Mouse (Mus musculus): ENCODE results near the gene Gm20521. TPM values are rescaled to one million over a fixed set of nuclear protein-coding genes. Genes with fewer than 3 reads are reported as not detected.

Gm20521 gene
- polyA plus RNA-seq, 1 experiment from 2014 or later: 0.30 TPM

- ATAC-seq: peak; percentile 44
- Histone ChIP-seq H3K27me3 (no peaks in the 10 kb centered on the region), H3K9ac (peak overlapping the region; percentile 98), H3K27ac (peak overlapping the region; percentile 94), H3K36me3 (ENCODE audit: poor library complexity, severe bottlenecking) (peaks cover 39% of the 10 kb centered on the region), H3K9me3 (replicated peaks) (no peaks in the 10 kb centered on the region), H3K4me1 (peaks cover 19% of the 10 kb centered on the region), H3K4me2 (peak overlapping the region; percentile 76), H3K4me3 (peak overlapping the region; percentile 93)
- under 1% methylated on average over 49 of the region's 54 CpGs for WGBS
Observed at GRCm38 (mm10) chr14:54894296-54895151, 11.3 kb downstream of the Gm20521 start.

- WGBS: 71% methylated on average over 2 of the region's 2 CpGs
- H3K27ac ChIP-seq: no peak overlapping the region
Observed at GRCm38 (mm10) chr14:54897445-54897844, 14.2 kb downstream of the Gm20521 start.

DNA sequence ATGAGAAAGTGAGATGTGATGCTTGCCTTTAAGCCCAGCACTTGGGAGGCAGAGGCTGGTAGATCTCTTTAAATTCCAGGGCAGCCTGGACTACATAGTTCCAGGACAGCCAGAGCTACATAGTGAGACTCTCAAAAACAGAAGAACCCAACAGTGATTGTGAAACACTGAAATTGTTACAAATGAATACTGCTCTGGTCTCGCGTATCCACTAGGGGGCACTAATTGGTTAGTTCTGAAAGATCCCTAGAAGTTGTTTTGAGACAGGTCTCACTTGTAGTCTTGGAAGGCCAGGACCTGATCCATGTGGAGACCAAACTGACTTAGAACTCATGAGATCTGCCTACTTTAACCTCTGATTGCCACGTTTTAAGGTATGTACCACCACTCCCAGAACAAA, 17.1 kb downstream of the Gm20521 start:
- ATAC-seq: peak; percentile 66
- H3K27me3 ChIP-seq: no peaks in the 10 kb centered on the region
- H3K9ac ChIP-seq: no peak overlapping the region
- WGBS: 0% methylated on average over 3 of the region's 3 CpGs
- H3K4me2 ChIP-seq: no peak overlapping the region
- H3K36me3 ChIP-seq (ENCODE audit: poor library complexity, severe bottlenecking): peaks cover 56% of the 10 kb centered on the region
- no peak overlapping the region for H3K4me3 ChIP-seq
- H3K4me1 ChIP-seq: peaks cover 13% of the 10 kb centered on the region
- H3K27ac ChIP-seq: no peak overlapping the region
- no peaks in the 10 kb centered on the region for H3K9me3 ChIP-seq (replicated peaks)

More at GRCm38 (mm10) chr14:54897445-54897844, 14.2 kb downstream of the Gm20521 start:
- no peaks in the 10 kb centered on the region for H3K9me3 ChIP-seq (replicated peaks)
- no peak for ATAC-seq
- H3K4me3 ChIP-seq: no peak overlapping the region
- H3K36me3 ChIP-seq (ENCODE audit: poor library complexity, severe bottlenecking): peaks cover 39% of the 10 kb centered on the region
- peaks cover 19% of the 10 kb centered on the region for H3K4me1 ChIP-seq
- no peak overlapping the region for H3K9ac ChIP-seq
- H3K27me3 ChIP-seq: no peaks in the 10 kb centered on the region
- no peak overlapping the region for H3K4me2 ChIP-seq

DNA sequence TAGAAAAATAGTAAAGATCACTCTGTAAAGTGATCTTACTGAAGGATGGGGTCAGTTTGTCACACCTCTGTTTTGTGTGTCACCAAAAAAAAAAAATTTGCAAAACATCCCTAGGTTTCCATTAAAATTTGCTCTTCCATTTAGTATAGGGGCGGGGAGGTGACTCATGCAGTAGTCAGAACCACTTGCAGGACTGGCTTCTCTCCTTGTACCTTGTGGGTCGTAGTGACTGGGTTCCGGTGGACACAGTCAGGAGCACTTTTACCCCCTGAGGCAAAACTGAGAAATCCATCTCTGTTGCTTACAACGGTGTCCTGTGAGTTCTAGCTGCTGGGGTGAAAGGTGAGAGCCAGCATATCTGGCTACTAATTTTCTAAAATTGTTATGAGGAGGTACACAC, 20.4 kb downstream of the Gm20521 start:
- Histone ChIP-seq H3K9me3 (replicated peaks) (no peaks in the 10 kb centered on the region), H3K27ac (no peak overlapping the region), H3K4me1 (no peaks in the 10 kb centered on the region), H3K27me3 (no peaks in the 10 kb centered on the region), H3K4me2 (no peak overlapping the region), H3K4me3 (no peak overlapping the region), H3K9ac (no peak overlapping the region), H3K36me3 (ENCODE audit: poor library complexity, severe bottlenecking) (peaks cover 57% of the 10 kb centered on the region)
- no peak for ATAC-seq
- WGBS: 91% methylated on average over 4 of the region's 4 CpGs

GRCm38 (mm10) chr14:54908682-54909081, 25.4 kb downstream of the Gm20521 start:
- peaks cover 18% of the 10 kb centered on the region for H3K4me1 ChIP-seq
- H3K27ac ChIP-seq: no peak overlapping the region
- H3K4me2 ChIP-seq: no peak overlapping the region
- peaks cover 72% of the 10 kb centered on the region for H3K36me3 ChIP-seq (ENCODE audit: poor library complexity, severe bottlenecking)
- H3K9me3 ChIP-seq (replicated peaks): no peaks in the 10 kb centered on the region
- 0 out of 2 replicates have a peak overlapping the region, but pooled peaks have one; percentile 1 for H3K9ac ChIP-seq
- H3K27me3 ChIP-seq: no peaks in the 10 kb centered on the region
- no peak overlapping the region for H3K4me3 ChIP-seq
- WGBS: 92% methylated on average over 7 of the region's 7 CpGs
- ATAC-seq: no peak

DNA sequence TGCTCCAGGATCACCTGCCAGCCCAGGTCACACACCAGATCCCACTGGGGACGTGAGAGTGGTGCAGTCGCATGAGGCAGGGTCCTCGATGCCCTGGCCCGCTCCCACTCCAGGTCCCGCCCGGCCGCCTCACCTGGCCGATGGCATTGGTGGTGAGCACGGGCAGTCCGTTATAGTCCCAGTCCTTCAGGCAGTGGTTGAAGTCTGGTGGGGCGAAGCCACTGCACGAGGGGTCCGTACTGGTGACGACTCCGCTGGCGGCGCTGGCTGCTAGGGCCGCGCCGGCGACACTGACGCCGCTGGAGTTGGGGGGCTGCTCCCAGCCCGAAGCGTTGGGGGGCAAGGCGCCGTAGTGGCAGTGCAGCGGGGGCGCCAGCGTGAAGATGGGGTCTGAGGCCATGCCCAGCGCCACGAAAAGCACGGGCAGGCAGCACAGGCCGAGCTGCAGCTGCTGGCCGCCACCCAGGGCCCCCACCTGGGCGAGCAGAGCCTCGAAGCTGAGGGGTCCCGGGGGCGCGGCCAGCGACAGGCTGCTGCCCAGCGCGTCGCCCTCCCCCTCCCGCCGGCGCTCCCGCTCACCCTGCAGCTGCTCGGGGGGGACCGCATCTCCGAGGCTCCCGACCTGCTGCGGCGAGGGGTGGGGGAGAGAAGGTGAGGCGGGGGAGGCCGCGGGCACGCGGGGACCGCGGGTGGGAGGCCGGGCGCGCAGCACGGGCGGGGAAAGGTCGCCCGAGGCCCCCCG, 29.0 kb downstream of the Gm20521 start:
- Histone ChIP-seq H3K9ac (peak overlapping the region; percentile 99), H3K36me3 (ENCODE audit: poor library complexity, severe bottlenecking) (peaks cover 57% of the 10 kb centered on the region), H3K4me2 (peak overlapping the region; percentile 99), H3K27ac (peak overlapping the region; percentile 84), H3K27me3 (no peaks in the 10 kb centered on the region), H3K9me3 (replicated peaks) (no peaks in the 10 kb centered on the region), H3K4me1 (peaks cover 18% of the 10 kb centered on the region), H3K4me3 (peak overlapping the region; percentile 92)
- peak; percentile 64 for ATAC-seq
- WGBS: 4% methylated on average over 54 of the region's 69 CpGs

- Histone ChIP-seq H3K4me3 (peak within 1 kb of the TSS; percentile 92), H3K9ac (peak within 1 kb of the TSS; percentile 99), H3K9me3 (replicated peaks) (no peaks in the 10 kb centered on the region), H3K27ac (peak within 1 kb of the TSS; percentile 84), H3K36me3 (ENCODE audit: poor library complexity, severe bottlenecking) (peaks cover 57% of the 10 kb centered on the region), H3K4me2 (peak within 1 kb of the TSS; percentile 99), H3K27me3 (no peaks in the 10 kb centered on the region), H3K4me1 (peaks cover 18% of the 10 kb centered on the region)
- WGBS: 0% methylated on average over 28 of the region's 28 CpGs
- ATAC-seq: peak; percentile 98
Observed at GRCm38 (mm10) chr14:54912886-54913285, 29.6 kb downstream of the Gm20521 start, which contains the start of gene Slc22a17. TSS of gene Slc22a17 (minus strand) at chr14:54913132.

- WGBS: 16% methylated on average over 10 of the region's 10 CpGs
- ATAC-seq: no peak; the same call in 1 of the 2 replicates
- peak overlapping the region; percentile 92 for H3K4me3 ChIP-seq
- peak overlapping the region; percentile 84 for H3K27ac ChIP-seq
- peak overlapping the region; percentile 99 for H3K4me2 ChIP-seq
- H3K9ac ChIP-seq: peak overlapping the region; percentile 99
- no peaks in the 10 kb centered on the region for H3K27me3 ChIP-seq
- no peaks in the 10 kb centered on the region for H3K9me3 ChIP-seq (replicated peaks)
- H3K36me3 ChIP-seq (ENCODE audit: poor library complexity, severe bottlenecking): peaks cover 54% of the 10 kb centered on the region
- H3K4me1 ChIP-seq: peaks cover 18% of the 10 kb centered on the region
Observed at GRCm38 (mm10) chr14:54913343-54913742, 30.1 kb downstream of the Gm20521 start.

DNA sequence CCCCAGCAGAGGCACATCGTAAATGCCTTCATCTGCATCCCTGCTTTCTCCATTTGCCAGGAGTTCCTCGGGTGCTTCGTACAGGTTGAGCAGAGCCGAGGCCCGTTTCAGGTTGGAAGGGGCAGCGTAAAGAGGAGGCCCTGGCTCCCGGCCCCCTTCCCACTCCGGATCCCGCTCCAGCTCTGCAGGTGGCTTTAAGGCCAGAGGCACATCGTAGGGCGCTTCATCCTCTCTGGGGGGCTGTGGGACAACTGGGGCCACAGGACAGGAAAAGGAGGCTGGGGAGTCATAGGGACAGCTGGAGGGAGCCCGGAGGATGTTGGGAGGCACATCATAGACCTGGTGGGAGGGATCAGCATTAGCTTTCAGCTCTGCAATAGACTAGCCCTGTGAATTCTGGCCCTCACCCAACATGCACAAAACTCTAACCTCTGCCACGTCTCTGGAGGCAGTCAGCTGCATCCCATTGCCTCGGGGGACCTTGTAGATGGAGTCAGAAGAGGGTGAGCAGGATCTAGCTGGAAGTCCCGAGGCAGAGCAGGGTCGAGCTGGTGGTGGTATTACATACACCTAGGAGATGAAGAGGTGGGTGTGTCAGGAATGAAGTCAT, 36.9 kb downstream of the Gm20521 start:
- ATAC-seq: no peak
- 95% methylated on average over 16 of the region's 16 CpGs for WGBS
- Histone ChIP-seq H3K9me3 (replicated peaks) (peaks cover 17% of the 10 kb centered on the region), H3K27me3 (no peaks in the 10 kb centered on the region), H3K36me3 (ENCODE audit: poor library complexity, severe bottlenecking) (peaks cover 70% of the 10 kb centered on the region), H3K4me1 (peaks cover 17% of the 10 kb centered on the region), H3K27ac (no peak overlapping the region), H3K4me2 (no peak overlapping the region), H3K4me3 (no peak overlapping the region), H3K9ac (no peak overlapping the region)

- peaks cover 30% of the 10 kb centered on the region for H3K36me3 ChIP-seq (ENCODE audit: poor library complexity, severe bottlenecking)
- H3K27ac ChIP-seq: peak overlapping the region; percentile 98
- peak overlapping the region; percentile 86 for H3K9ac ChIP-seq
- ATAC-seq: peak; percentile 77
- peaks cover 17% of the 10 kb centered on the region for H3K9me3 ChIP-seq (replicated peaks)
- peak overlapping the region; percentile 58 for H3K4me3 ChIP-seq
- H3K4me1 ChIP-seq: peaks cover 38% of the 10 kb centered on the region
- no peaks in the 10 kb centered on the region for H3K27me3 ChIP-seq
- H3K4me2 ChIP-seq: peak overlapping the region; percentile 93
- WGBS: 6% methylated on average over 7 of the region's 7 CpGs
Observed at GRCm38 (mm10) chr14:54924641-54925348, 41.6 kb downstream of the Gm20521 start.

All from forebrain, embryonic 13.5 days (tissue).